Mouse (Mus musculus): ENCODE results near the gene Tmem169. TPM values are rescaled to one million over a fixed set of nuclear protein-coding genes. Genes with fewer than 3 reads are reported as not detected.

Tmem169 gene
- 0.70 TPM for polyA plus RNA-seq (2014; fragmentation: Illumina TruSeq; extraction: RNeasy Lipid Tissue Mini Kit (QIAGEN cat#74804); ENCODE audit: low read depth, low replicate concordance)

DNA sequence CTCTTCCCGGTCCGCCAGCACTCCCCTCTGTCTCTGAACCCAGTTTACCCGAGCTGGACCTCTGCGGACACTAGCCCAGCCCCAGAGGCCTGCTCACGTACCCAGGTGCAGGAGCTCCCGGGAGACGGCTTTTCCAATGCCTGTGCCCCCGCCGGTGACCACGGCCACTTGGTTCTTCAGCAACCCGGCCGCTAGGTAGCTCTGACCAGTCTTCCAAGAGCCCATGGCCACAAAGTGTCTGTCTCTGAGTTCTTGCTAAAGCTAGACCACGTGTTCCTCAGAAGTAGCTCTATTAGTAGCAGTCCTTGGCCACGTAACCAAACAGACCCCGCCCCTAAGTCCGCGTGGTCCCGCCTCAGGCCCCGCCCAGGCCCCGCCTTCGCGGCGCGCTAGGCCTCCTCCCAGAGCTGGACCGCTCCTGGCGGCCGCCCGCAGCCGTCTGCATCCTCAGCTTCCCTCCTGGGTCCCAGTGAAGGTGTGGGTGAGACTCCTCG lies at the start of gene Tmem169, which contains the start of gene Pecr:
Gene Tmem169 (plus strand): TSS at position 378 of the 494 bp plus-strand sequence.
Gene Pecr (minus strand): TSS at position 323 of the 494 bp plus-strand sequence.

GRCm38 (mm10) chr1:72307317-72307798 lies 23.2 kb downstream of the Tmem169 start, which contains the start of gene Xrcc5:
Gene Xrcc5 (plus strand): TSS chr1:72307421.

Other genes starting within 250 kb of the Tmem169 start
- 11.9 TPM for gene Mreg, start 72.1 kb upstream of the Tmem169 start, polyA plus RNA-seq (2014; fragmentation: Illumina TruSeq; extraction: RNeasy Lipid Tissue Mini Kit (QIAGEN cat#74804); ENCODE audit: low read depth, low replicate concordance)
- 1.5 TPM for gene Pecr, start 55 bp upstream of the Tmem169 start, polyA plus RNA-seq (2014; fragmentation: Illumina TruSeq; extraction: RNeasy Lipid Tissue Mini Kit (QIAGEN cat#74804); ENCODE audit: low read depth, low replicate concordance)
- gene Xrcc5, start 23.1 kb downstream of the Tmem169 start, polyA plus RNA-seq (2014; fragmentation: Illumina TruSeq; extraction: RNeasy Lipid Tissue Mini Kit (QIAGEN cat#74804); ENCODE audit: low read depth, low replicate concordance), result 24.3 TPM

Measured in testis, adult 10 weeks (tissue).